Mouse (Mus musculus) left cerebral cortex, adult 9 months (tissue): Measurements from ENCODE around the gene Irf2.

Experiments used
- DNase-seq, 2 experiments: peaks; one replicate each; pipeline ENCODE4 v3.0.0; 2022; ENCODE audit warnings: low spot score in 2 of 2

The Irf2 gene

DNA sequence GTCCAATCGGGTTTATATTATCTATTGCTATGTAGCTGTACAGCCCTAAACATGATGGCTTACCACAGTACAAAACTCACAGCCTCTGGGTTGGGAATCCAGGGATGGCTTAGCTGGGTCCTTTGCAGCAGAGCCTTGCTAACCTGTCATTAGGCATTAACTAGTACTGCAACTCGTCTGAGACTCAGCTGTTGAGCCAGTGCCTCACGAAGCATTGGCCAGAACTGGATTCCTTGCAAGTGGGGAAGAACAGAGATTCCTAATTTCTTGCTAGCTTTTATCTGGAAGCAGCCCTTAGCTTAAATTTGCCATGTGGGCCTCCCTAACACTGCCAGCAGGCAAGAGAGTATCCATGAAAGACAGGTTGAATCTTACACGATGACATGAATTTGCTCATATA lies 104.3 kb downstream of the Irf2 start:
- DNase-seq: no peak

DNA sequence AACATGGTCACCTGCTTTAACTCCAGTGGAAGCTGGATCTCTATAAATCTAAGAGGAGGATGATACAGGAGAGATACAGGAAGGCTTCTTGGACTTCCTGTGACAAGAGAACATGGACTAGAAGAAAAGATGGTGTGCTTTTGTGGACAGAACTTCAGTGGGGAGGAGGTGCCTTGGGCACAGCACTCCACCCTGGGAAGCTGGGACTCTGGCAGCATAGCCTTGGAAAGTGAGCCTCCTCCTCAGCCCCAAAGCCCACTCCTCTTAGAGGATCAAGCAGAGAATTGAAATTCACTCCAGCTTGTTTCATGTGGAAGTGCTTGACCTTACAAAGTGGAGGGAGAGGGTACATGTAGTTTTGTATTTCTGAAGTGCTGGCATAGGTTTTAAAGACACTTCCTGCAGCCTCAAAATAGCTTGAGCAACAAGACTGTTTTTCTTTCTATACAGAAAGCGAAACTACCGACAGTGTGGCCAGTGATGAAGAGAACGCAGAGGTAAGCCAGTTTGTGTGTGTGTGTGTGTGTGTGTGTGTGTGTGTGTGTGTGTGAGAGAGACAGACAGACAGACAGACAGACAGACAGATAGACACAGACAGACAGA lies 104.9 kb downstream of the Irf2 start:
- no peak for DNase-seq

DNA sequence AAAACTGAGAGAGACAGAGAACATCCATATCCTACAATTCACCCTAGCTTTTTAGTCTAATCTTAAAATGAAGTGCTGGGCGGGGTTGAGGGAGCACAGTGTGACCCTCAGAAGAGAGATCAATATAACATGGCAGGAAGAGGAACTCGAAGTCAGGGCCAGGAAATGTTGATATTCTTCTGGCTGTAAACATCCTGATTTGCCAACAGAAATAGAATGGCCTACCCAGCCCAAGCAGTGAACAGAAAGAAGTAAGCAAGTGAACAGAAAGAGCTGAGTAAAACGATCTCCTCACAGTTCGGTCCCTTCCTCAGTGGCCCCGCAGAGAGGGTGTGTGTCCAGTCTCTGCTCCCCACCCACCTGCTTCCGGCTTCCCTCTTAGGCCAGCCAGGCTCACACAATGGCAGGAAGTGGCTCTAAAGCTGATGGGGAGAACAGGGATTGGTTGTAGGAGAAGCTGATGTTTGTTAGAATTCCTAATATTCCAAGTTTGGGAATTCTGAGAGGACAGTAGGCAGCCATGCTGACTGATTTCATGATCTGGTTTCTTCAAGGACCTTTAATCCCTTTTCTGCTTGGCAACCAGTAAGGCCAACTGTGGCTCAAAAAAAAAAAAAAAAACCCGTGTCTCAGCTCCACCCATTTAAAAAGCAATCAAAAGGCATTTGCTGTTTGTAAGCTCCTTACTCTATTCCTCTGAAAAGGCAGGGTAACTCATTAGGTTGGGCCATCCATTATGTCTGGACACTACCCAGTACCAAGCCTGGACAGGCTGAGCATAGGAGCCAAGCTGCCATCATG lies 105.6 kb downstream of the Irf2 start:
- DNase-seq: no peak

DNA sequence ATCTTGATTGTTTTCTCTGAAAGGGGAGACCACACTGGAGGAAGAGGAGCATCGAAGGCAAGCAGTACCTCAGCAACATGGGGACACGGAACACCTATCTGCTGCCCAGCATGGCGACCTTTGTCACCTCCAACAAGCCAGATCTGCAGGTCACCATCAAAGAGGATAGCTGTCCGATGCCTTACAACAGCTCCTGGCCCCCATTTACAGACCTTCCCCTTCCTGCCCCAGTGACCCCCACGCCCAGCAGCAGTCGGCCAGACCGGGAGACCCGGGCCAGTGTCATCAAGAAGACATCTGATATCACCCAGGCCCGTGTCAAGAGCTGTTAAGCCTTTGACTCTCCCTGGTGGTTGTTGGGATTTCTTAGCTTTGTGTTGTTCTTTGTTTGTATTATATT lies 106.4 kb downstream of the Irf2 start:
- no peak for DNase-seq

DNA sequence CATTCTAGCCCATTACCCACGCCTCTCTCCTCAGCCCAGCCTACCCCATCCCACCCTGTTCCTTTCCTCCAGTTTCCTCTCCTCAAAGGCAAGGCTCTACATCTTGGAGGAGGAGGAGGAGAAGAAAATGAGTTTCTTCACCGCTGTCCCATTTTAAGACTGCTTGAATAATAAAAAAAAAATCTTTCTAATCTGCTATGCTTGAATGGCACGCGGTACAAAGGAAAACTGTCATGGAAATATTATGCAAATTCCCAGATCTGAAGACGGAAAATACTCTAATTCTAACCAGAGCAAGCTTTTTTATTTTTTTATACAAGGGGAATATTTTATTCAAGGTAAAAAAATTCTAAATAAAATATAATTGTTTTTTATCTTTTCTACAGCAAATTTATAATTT lies 107.4 kb downstream of the Irf2 start:
- no peak for DNase-seq

DNA sequence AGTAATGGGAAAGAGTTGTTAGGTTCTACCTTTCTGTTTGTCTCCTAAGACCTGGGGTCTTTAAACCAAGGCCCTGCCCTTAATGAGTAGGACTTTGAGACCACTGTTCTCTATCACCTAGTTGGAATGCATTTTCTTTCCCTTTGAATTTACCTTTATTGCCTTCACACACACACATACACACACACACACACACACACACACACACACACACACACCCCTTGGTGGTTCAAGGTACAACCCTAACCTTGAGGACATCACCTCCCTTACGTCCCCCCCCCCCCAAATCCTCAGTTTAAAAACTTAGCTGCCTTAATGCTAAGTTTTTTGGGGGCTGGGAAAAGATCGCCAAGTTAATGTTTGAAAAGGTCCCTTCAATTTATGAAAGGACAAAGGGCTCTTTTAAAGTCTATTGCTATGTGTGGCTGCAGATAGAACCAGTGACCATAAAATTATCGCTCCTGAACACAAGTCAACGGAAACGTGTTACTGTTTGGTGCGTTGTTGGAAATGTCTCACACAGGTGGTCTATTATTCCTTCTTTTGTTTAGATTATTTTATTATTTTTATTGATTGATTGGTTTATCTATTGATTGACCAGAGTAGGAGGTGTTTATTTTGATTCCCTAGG lies 108.6 kb downstream of the Irf2 start:
- no peak for DNase-seq

DNA sequence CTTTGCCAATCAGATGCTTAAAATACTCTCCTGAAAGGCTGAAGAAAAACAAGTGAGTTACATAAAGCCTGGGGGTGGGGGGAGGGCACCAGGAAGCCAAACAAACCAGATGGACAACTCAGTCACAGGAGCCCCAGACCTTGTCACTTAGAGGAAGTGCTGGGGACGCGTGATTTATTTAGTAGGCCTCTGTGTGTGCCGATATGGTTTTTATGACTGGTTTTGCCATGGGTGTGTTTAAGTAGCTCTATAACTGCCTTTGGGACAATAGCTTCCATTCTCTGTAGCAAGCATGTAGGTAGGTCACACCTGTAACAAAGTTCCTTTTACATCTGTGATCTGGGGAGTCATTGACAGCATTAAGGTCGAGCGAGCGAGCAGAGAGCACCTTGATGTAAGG lies 109.4 kb downstream of the Irf2 start:
- no peak for DNase-seq

DNA sequence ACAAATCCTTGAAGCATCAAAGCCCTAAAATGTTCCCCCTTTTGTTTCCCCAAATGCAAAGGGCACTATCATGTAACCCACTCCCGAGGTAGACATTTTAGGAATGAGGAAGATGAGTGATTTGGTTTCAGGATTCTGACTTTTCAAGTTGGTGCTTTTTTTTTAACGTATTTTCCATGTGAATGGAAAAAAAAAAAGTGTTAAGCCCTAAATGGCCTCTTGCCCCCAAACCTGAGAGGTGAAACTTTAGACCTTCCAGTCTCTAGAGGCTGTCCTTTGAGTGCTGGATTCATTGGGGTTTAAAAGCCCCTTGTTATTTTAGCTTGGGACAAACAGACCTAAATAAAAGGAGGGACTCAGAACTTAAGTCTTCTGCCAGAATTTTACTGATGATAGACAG lies 109.9 kb downstream of the Irf2 start:
- no peak for DNase-seq

DNA sequence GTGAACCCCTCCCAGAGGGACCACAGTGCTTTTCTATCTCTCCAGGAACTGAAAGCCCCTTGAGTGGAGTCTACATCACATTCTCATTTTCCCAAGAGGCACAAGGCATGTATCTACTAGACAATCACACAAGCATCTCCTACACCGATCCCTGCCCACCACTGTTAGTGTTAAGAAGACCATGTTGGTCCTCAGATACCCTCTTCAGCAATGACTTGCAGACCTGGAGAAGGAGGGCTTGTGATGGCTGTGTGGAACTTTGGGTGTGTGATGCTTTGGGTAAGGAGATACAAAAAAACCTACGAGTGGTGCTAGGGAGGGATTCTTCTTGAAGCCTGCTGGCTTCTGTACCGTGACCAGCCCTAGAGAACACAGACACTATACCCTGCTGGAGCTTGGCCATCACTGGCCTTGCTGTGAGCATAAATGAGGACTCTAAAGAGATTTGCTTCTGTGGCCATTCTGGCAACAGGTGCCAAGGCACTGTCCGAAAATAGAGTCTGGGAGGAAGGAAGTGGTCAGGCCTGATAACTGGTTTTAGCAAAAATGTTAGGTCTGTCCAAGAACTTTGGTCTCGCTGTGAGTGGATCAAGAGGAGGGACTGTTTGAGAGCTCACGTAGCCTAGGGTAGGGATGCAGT lies 110.8 kb downstream of the Irf2 start:
- no peak for DNase-seq

DNA sequence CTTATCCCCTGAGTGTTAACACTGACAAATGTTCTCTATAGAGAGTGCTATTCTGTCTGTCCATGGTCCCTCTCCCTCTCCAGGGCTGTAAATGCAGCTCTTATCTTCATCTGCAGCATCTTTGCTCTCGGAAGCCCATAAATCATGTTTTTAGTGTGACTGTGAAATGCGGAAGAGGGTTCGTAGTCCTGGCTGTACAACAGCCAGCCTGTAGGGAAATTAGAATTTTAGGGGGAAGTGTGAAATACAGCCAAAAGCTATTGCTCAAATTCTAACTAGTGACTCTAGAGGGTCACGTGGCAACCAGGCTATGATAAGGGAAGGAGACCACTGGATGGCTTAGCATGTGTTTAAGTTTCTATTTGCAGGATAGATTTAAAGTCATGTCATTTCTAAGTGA lies 112.0 kb downstream of the Irf2 start:
- no peak for DNase-seq

DNA sequence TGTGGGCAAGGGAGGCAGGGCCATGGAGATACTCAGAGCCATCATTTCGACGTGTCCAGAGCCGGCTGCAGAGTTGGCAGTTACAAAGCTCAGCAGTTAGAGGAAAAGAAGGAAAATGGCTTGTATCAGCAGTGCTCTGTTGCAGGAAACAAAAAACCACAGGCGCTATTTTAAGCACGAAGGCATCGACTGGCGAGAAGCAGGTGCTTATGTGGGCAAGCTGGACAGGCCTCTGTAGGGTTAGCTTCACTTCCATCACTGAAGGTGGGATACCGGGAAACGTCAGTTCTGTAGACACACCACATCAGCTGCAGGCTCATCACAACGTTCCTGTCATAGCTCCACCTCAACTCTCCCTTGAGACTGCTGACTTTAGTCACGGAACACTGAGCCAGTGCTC lies 112.8 kb downstream of the Irf2 start:
- peak in 1 of 2 experiments; percentile 33 for DNase-seq

DNA sequence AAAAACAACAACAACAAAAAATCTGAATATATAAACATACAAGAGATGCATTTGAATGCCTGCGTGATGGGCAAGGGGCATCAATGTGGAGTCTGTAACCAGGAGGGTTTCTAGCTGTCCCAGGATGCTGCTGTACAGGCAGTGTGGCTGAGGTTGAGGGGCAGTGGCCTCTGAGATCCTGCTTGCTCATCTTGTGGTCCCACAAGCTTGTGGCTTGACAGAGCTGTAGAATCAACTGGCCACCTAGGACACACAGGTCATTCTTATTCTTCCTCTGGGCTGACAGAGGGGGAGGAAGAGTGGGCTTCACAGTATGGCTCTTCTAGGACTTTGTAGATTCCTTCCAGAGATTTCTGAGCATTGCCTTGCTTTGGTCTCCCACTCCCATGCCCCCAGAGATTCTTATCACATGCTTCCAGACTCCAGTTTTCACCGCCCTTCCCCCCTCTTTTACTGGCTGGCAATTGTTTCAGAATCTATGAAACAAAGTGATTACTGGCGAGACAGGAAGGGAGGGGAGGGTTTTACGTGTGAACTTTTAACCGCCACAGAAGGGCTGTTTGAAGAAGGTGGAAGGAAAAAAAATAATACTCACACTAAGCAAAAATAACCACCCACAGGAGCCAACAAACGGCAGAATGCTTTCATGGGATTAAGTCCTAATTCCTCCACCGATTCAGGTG lies 119.8 kb downstream of the Irf2 start:
- DNase-seq: no peak

DNA sequence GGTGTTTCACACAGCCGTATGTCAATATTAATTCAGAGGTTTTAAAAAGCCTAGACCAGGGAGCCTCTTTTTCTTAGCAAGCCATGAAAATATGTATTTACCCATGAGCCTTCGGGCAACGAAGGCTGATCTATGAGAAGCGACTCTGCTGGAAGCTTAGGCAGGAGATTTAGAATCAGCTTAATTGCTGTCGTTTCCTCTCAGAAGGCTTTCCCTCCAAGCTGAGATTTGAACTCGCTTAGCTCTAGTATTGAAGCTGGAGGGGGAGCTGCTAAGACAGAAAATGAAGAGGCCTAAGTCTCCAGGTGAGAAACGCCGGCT lies 120.3 kb downstream of the Irf2 start:
- DNase-seq: no peak

DNA sequence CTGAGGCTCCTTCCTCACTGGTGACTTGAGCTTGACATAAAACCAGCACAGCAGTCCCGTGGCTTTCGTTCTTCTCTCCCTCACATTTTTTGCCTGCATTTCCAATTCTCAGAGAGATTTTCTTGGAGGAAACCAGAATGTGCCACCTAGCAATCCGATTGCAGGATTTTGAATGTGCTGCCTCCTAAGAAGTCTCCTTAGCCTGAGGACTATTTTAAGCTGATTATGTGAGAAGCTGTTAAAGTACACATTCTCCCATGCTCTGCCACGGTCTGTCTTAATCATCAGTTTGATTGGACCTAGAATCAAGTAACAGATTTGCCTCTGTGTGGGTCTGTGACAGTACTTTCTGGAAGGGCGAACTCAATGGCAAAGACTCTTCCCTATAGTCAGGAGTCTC lies 123.0 kb downstream of the Irf2 start:
- no peak for DNase-seq

DNA sequence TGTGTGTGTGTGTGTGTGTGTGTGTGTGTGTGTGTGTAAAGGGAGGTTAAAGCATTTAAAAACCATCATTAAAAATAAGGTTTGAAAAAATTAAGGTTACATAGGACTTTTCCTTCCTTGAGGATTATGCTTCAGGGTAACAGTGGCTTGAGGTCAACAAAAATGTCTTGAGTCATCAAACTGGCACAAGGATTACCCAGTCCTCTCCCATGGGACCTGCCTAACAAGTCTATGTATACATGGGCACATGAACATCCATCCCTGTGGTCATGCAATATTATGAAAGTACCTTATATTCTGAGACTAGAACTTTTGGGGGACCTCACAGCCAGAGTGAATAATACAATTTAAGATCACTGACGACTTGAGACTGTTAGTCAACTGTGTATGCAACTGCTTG lies 125.9 kb downstream of the Irf2 start:
- DNase-seq: no peak

DNA sequence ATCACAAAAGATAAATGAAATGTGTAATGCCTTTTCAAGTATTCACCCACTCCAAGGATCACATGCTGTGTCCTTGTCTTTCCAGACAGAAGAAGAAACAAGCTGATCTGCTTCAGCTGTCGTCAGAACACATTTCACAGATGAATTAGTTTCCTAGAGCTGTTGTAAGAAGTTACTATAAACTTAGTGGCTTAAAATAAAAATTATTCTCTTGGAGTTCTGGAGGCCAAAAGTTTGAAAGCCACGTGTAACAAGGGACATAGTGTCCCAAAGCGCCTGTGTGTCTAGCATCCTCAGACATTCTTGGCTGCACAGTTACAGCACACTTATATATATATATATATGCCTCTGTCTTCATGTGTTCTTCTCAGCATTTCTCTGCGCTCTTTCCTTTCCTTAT lies 127.9 kb downstream of the Irf2 start:
- DNase-seq: no peak

DNA sequence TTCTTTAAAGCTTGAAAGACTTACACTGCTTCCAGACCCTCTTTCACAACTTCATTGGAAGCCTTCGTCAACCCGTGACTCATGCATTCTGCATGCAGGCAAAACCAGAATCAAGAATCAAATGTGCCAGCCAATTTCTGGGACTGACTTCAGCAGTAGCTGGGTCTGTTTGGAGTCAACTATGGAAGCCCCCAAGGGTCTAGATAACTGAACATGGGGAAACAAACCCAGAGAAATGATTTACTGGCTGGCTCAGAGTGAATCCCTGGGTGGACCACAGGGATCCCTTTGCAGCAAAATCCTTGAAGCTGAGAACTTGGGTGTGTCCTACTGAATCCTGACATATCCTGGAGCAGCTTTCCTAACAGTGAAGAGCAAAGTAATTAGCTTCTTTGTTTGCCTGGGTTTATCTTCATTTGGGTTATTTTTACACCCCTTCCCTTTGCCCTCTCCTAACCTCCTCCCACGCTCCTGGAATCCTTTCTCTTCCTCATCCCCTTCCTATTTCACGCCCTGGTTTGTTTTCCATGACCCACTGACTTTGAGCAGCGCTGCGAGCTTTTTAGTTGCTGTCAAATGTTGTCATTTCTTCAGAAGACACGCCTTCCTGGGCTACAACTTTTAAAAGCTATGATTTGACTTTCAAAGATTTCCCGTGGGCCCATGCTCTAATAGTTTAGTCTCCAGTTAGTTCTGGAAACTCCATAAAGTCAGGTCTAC lies 129.0 kb downstream of the Irf2 start:
- no peak for DNase-seq

DNA sequence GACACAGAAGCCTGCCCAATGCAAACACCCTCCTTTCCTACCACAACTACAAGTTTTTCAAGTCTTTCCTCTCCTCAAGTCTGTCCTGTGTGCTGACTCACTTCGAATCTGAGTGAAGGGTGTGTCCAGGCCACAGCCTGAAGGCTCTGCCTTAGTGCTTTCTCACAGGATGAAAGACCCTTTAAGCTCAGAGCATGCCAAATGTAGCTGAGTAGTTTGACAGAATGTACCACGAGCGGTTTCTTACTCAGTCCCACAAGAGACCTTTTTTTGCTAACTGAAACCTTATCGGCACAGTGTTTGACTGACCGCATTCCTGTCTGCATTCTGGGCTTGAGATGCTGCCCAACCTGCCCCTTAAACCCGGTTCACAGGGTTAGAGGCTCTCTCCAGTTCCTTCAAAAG lies 130.0 kb downstream of the Irf2 start:
- no peak for DNase-seq

DNA sequence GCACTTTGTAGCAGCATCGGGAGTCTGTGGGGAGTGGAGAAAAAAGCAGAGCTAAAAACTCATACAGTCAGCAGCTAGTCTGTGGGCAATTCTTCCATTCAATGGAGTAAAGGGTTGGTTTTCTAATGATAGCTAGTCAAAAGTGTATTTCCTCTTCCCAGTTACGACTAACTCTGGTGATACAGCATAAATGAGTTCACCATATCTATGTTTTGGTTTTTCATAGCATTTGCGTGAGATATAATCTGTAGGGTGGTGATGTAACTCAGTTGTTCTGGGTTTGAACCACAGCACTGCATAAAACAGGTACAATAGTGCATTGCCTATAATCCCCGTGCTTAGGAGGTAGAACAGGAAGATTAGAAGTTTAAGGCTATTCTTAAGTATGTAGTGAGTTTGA lies 131.6 kb downstream of the Irf2 start:
- no peak for DNase-seq

DNA sequence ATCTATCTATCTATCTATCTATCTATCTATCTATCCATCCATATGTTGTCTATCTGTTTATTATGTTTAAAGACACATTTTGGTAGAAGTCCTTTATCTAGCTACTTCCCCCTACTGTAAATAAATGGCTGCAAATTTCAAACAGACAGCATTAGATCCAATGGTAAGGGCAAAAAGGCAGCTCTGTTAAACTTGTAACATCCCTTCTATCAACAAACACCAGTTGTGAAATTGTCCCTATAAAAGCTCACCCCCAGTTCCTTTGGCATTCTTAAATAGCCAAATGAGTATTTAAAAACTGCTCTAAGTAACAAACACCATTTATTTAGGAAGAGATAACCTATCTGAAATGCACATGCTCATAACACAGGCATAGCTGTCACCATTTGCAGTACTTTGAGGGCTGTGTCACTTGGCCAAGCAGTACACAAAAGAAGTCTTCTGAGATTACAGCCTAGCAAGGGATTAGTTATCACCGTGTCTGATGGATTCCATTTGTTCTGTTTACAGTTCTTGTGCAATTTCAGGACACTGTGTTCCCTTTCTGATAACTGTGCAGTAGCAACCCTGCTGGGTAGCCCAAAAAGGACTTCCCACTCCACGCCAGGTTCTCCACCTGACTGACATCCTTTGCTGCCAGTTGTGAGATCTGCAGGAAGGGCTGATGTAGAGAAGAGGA lies 136.2 kb downstream of the Irf2 start:
- no peak for DNase-seq

DNA sequence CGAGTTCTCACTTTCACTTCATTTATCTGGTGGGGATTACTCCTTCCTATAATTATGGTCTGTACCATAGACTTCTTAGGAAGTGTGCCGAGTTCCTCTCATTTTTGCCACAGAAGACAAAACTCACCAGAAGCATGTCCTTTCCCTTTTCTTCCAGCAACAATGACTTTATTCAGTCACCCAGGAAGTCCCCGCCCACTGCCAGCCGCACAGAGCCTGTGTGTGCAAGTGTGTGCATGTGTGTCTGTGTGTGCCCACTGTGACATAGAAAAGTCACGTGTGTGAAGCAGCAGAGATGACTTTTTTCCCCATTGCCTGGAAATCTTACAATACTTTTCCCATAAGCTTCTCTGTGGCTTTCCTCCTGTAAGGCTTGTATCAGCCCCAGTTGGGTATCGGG lies 141.8 kb downstream of the Irf2 start:
- no peak for DNase-seq
